In genomic region chrX:136707446-136708167, GRCm38 (mm10) we compare ENCODE assay signal across 7 mouse cellular contexts. TPM values are rescaled to one million over a fixed set of nuclear protein-coding genes. Genes with fewer than 3 reads are reported as not detected.
DNase-seq lines count a peak whose midpoint lies in the region; ATAC-seq lines count a peak whose summit lies in the region.

Tceal1 (plus strand) TSS chrX:136707982.

- peak; percentile 78 for DNase-seq in adrenal gland, postnatal 14 days
- peak; percentile 82 for DNase-seq in embryo, embryonic 10 days (ENCODE audit: low spot score)
- peak; percentile 65 for DNase-seq in gastrocnemius, postnatal 10 days
- peak; percentile 74 for DNase-seq in intestine, embryonic 14.5 days (ENCODE audit: low spot score)
- DNase-seq in left cerebral cortex, postnatal 10 days (ENCODE audit: extremely low spot score in 1 of 2, low spot score in 2 of 2) = peak; percentile 62 to 75
- peak; percentile 78 to 87 for DNase-seq in right cerebral cortex, postnatal 10 days (ENCODE audit: low spot score in 2 of 2)

- WGBS in intestine, embryonic 14.5 days = 13% methylated on average over 15 of the region's 15 CpGs

- peak within 1 kb of the TSS; percentile 49 for H3K4me3 ChIP-seq in intestine, embryonic 14.5 days (ENCODE audit: low read depth, low read length)

- 0 out of 2 replicates have a peak, but pooled peaks cover 3% of the 10 kb centered on the region for H3K27me3 ChIP-seq in intestine, embryonic 14.5 days (replicated peaks; ENCODE audit: control insufficient read depth, insufficient read depth, low read length)

- H3K4me1 ChIP-seq in intestine, embryonic 14.5 days (replicated peaks; ENCODE audit: control insufficient read depth, insufficient read depth, low read length) = no peaks in the 10 kb centered on the region

- no peaks in the 10 kb centered on the region for H3K9me3 ChIP-seq in intestine, embryonic 14.5 days (ENCODE audit: control insufficient read depth, low read length)

- H3K4me2 ChIP-seq in intestine, embryonic 14.5 days (ENCODE audit: low read length) = peak within 1 kb of the TSS; percentile 55

- no peaks in the 10 kb centered on the region for H3K36me3 ChIP-seq in intestine, embryonic 14.5 days (ENCODE audit: control insufficient read depth, insufficient read depth, low read length)

- ATAC-seq in intestine, embryonic 14.5 days (replicated peaks; ENCODE audit: low FRiP score, low TSS enrichment, low read depth) = peak; percentile 95
- ATAC-seq in megakaryocyte, adult 5-6 weeks (ENCODE audit: poor library complexity, severe bottlenecking) = peak; percentile 47

- intact Hi-C loops in left cerebral cortex, postnatal 10 days (cut with DNase I) = no loop called here

- peak within 1 kb of the TSS; percentile 48 for H3K9ac ChIP-seq in intestine, embryonic 14.5 days (ENCODE audit: low read length)

- H3K27ac ChIP-seq in intestine, embryonic 14.5 days (ENCODE audit: low read depth) = peak within 1 kb of the TSS; percentile 79

RNA-seq across cellular contexts. Expression of gene Tceal1, which starts in this region (rescaled TPM):
- total RNA-seq in adrenal gland, postnatal 14 days (2021) = 6.9 and 7.6 TPM in 2 replicates
- total RNA-seq in gastrocnemius, postnatal 10 days (2021) = 1 to 10 TPM; 5.1 to 5.2 TPM
- polyA plus RNA-seq in intestine, embryonic 14.5 days (2014; fragmentation: Nextera tagmentation; extraction: Ambion mirVana) = 8.2 and 8.7 TPM in 2 replicates
- 10 to 100 TPM; 14.5 TPM for total RNA-seq in left cerebral cortex, postnatal 10 days (2021)
- total RNA-seq in megakaryocyte, adult 5-6 weeks (2015) = 0.16 TPM in 1 of 2 replicates, not detected in the other
- total RNA-seq in megakaryocyte, adult 5-6 weeks (2017) = 0.11 TPM in 1 of 2 replicates, not detected in the other

Comparison
In these comparisons a context has a peak if more than half of its experiments do, and no peak if none do; other contexts are left out.
1. Peak in every context shown above with its lines: DNase-seq, ATAC-seq, H3K4me3 ChIP-seq and H3K27ac ChIP-seq.
2. Peak in ATAC-seq in megakaryocyte, adult 5-6 weeks; RNA of the gene not detected or under 1 TPM.